Mouse (Mus musculus): Measurements from ENCODE around the gene Ntf3.

Ntf3 gene

DNA sequence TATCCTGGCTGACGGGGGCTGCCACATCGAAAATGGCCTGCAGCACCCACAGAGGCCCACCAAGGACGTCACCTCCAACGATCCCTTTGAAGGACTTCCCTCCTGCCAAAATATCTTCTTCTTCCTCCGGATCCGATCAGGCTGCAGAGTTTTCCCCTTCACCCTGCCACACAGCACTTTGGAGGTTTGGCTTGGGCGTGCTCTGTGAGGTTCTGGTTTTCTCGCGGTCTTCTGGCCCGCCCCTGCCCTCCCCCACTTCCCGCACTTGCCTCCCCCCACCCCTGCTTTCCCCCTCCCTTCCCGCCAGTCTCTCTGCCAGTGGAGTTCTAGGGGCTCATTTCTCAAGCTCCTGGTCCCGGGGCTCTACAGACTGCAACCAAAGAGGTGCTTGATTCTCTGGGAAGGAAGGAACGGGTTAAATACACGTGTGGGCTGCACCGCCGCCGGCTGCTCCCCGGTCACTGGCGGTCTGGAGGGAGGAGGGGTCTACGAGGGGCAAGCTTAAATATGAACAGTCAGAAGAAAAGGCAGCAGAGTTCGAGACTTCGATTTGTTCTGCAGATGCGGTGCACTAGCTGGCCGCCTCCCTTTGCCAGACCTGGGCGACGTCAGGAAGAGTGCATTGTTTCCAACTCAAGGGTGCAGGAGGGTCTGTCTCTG, at the start of gene Ntf3:
TSS of gene Ntf3 (minus strand) at position 363 of the 660 bp plus-strand sequence.
- DNase-seq (ENCODE audit: low spot score in 2 of 2) = no peak

DNA sequence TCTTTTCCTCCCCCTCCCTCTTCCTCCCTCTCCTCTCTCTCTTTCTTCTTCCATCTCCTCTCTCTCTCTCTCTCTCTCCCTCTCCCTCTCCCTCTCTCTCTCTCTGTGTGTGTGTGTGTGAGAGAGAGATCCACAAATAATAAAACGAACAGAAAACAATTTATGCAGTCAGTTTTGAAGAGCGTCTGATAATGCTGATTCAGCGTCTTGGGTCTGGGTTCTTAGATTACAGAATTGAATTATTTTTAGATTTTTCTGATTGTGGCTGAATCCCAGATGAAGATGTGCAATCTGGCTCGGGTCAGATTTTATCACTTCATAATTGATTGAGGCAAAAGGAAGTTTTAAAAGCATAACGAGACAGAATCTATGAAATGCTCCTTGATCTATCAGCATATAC, 46.6 kb upstream of the Ntf3 start:
- DNase-seq (ENCODE audit: low spot score in 2 of 2) = no peak

DNA sequence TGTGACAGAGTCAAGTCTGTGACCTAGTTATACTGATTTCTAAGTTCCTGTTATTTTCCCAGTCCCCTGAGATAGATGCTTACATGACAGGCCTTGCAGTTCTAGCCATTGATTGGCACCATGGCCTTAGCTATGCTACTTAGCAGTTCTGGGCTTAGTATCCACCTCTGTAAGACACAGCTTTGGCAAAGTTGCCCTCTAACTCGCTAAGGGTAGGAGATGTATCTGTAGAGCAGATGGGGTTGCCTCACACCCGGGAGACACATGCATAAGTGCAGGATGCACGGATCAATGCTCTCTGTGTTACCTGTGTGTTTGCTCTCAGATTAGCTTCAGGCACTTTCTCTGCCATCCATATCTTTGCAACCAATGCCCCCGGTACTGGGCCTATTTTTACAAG, 36.7 kb upstream of the Ntf3 start:
- no peak for DNase-seq (ENCODE audit: low spot score in 2 of 2)

DNA sequence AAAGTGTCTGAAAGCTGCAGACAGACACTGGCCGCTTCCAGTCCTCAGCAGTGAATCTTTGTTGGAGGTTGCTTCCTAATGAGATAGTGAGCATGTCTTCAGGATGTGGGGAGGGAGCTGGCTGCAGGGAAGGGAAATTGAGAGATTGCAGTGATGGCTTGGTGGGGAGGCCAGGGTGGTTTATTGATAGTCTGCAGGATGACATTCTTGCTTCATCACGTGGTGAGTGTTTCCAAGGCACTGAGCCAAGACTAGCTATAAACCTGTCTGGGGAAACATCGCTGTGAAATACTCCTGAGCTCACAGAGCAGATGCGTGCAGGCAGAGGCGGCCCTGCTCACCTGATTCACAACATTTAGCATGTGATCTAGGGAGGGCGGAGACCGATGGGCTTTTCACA, 36.2 kb upstream of the Ntf3 start:
- DNase-seq (ENCODE audit: low spot score in 2 of 2) = no peak

DNA sequence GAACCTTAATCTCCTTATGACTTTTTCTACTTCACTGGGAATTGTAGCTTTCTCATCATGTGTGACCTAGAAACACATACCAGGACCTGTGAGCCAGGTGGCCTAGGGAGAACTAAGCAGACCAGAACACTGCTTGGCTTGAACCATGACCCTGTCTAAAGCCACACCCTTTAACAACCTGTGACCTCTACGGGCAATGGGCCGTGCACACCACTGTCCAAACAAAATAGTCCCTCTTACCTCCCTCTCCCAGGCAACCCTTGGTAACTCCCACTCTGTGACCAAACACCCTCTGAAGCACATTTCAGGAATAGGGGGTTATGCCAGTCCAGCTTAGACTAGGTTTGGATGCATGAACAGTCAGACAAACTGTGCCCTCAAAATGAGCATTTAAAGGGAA, 35.0 kb upstream of the Ntf3 start:
- DNase-seq (ENCODE audit: low spot score in 2 of 2) = no peak

DNA sequence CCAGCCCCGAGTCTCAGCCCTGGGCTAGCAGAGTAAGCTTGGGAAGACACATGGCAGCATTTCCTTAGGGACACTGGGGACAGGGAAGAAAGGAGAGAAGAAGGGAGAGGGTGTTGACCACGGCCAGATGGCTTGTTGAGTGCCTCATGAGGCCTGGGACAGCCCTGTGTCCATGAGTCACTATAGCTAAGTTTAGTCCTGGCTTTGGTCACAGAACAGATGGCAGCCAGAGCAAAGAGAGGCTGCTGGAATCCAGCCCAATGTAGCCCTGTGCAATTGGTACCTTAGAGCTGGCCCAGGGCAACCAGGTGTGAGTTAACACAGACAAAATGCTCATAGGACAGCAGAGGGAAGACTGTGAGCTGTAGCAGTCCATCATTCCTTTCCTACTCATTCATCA, 33.2 kb upstream of the Ntf3 start:
- peak in 1 of 2 experiments; percentile 14 for DNase-seq (ENCODE audit: low spot score in 2 of 2)

DNA sequence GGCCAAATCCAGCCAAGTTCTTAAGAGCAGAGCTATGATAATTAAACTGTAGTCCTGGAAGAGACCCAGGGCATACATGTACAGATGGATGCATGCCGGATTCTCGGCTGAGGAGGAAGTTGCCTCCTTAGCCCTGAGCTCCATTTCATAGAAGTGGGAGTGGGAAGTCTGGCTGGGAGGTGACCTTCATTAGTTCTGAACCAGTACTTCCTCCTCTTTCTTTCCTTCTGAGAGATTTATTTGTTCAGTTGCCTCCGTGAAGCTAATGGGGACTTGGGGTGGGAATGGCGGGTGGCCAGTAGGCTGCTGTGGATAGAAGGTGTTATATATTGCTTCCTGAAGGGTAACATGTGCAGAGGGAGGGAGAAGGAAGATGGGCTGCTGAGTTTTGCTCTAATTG, 28.1 kb upstream of the Ntf3 start:
- DNase-seq (ENCODE audit: low spot score in 2 of 2) = no peak

DNA sequence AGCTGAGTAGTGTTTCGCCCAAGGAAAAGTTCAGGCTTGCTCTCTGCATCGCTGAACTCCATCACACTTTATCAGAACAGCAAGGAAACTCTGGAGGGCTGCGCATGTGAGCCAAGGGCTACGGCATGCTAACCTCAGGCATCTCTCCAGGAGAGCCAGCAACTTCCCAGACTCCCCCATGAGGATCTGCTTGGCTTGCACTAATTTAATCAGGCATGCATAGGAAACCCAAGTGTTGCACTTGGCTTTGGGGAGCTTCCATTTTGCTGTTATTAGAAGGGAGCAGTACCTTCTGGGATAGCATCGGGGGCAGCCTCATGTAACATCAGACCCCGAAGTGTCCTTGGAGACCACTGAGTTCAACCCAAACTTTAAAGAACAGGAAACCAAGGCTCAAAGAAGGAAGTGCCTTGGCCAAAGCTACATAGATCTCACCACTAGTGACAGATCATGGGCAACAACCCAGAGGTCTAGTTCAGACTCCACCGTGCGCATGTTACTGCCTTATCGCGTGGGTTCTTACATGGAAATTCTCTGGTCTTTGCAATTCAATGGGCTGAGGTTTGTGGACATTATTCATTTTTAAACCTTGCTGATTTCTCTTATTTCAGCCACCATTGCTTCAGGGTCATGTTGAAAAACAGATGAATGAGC, 23.6 kb upstream of the Ntf3 start:
- DNase-seq (ENCODE audit: low spot score in 2 of 2) = no peak

DNA sequence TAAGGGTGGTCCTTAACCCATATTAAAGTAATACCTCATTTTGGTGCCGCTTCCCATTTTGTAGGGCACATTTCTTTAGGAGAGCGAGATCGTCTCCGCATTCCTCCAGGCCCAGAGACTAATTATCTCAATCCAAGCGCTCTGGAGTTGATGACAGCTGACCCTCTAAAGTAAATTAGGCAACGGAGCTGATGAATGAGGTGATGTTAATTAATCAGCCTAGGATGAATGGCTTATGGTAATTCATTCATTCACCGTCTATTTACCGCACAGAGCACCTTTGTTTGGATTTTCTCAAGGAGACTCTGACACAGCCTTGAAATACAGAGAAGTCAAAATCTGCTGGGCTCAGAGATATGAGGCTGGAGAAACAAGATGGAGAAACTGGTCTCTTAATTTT, 20.7 kb upstream of the Ntf3 start:
- DNase-seq (ENCODE audit: low spot score in 2 of 2) = no peak

DNA sequence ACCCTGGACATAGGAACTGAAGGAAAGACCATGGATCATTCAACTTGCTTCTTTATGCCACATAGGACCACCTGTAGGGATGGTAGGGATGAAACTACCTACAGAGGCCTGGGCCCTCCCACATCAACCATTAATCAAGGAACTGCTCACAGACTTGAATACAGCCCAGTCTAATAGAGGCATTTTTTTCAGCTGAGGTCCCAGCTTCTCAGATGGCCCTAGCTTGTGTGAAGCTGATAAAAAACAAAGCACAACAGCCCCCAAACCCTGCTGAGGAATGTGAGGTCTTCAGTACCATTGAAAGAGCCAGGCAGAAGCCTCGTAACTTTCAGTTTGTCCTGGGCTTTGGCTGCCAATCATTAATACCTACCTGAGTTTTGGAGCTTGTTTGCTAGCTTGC, 19.4 kb upstream of the Ntf3 start:
- DNase-seq (ENCODE audit: low spot score in 2 of 2) = no peak

DNA sequence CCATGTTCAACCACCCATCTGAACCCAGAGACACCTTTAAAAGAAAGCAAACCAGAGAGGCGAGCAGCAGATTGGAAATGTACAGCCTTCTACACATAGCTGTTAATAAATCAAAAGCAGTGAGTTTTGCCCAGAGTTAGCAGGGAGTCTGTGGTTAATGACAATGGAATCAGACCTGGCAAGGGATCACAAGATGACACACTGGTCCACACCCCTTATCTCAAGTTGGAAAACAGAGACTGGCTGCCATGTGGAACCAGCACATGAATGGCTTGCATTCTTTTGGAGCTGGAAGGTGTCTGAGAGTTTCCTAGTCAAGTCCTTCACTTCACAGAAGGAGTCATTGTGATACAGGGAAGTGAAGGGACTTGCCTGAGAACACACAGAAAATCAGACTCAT, 5.4 kb upstream of the Ntf3 start:
- DNase-seq (ENCODE audit: low spot score in 2 of 2) = no peak

DNA sequence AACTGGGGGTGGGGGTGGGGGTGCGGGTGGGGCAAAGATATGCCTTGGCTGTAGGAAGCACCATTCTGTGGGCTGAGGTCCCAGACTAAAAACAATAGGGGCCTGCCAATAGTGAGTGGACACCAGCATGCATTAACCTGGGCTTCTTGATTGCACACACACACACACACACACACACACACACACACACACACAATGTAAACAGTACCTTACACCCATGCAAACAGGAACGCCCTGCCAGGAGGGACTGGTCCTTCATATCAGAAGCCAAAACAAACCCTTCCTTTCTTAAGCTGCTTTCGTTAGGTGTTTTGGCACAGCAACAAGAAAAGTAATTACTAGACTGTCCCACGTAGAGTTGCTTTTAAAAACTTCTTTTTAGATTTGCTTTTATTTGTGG, 4.1 kb upstream of the Ntf3 start:
- DNase-seq (ENCODE audit: low spot score in 2 of 2) = no peak

DNA sequence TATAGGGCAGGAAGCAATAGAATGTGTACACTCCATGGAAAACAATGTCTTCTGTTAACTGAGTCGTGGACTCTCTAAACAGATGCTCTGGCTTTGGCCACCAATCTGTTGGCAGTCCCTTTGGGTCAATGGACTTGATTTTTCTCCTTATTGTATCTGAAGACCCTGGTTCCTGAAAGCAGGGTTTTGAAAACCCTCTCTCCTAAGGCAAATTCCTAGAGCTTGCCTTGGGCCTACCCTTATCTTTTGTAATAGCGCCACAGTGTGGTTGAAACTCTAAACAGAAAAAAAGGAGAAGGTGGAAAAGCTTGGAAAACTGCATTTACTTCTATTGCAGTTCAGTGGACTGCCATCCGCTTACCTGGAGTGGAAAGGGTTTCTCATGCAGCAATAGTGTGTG, 1.0 kb upstream of the Ntf3 start:
- DNase-seq (ENCODE audit: low spot score in 2 of 2) = peak in 1 of 2 experiments; percentile 29

DNA sequence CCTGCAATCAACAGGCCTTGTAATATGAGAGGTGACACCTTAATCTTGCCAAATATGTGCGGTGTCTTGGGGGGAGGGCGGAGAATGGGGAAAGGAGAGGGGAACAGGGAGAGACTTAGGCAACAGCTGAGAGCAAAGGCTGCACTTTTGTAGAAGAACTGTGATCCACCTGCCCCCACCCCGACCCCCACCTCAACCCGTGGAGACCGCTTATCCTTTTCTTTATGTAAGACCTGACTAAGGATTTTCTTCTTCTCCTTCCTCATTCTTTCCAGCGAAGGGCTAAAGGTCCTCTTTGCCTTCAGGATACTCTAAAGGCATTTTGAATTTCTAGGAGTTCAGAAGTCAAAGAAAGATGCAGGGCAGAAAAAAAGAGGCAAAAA, 489 bp upstream of the Ntf3 start:
- no peak for DNase-seq (ENCODE audit: low spot score in 2 of 2)

DNA sequence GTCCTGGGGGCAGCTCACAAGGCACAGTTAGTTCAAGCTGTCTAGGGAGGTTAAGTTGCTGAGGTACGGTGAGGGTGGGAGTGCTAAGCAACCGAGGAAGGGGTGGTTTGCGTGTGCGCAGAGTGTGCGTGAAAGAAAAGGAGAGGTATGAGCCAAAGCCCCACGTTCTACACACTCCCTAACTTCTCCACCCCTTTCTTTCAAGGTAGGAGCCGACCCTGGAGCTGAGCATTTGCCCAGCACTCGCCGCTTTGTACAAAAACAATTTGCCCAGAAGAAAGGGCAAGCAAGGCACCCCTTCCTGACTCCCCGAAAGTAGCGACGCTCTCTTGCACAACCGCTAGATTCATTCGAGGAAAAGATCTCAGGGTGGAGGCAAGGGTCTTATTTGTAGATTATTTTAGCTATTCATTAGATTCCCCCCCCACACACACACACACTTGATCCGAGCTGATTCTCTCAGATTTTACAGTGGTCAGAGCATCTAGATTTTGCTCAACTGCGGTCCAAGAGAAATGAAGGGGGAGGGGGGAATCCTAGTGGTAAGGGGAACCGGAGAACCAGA, 1.0 kb downstream of the Ntf3 start:
- DNase-seq (ENCODE audit: low spot score in 2 of 2) = no peak

DNA sequence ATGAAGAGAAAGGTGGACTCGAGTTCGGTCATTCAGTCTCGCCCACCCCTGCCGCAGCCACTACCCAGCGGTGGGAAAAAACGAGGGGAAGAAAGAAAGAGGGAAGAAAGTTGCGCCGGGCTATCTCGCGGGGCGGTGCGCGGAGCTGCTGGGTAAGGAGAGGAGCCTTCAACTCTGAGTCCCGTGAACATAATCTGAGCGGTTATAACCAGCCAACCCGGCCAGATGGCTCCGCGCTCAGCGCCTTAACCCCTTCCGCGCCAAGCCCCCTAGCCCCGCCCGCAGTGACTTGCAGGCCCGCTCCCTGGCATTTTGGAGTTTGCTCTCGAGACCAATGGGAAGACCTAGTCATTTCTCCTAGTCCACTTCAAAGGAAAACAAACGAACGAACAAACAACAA, 1.9 kb downstream of the Ntf3 start:
- peak in 1 of 2 experiments; percentile 63 for DNase-seq (ENCODE audit: low spot score in 2 of 2)

DNA sequence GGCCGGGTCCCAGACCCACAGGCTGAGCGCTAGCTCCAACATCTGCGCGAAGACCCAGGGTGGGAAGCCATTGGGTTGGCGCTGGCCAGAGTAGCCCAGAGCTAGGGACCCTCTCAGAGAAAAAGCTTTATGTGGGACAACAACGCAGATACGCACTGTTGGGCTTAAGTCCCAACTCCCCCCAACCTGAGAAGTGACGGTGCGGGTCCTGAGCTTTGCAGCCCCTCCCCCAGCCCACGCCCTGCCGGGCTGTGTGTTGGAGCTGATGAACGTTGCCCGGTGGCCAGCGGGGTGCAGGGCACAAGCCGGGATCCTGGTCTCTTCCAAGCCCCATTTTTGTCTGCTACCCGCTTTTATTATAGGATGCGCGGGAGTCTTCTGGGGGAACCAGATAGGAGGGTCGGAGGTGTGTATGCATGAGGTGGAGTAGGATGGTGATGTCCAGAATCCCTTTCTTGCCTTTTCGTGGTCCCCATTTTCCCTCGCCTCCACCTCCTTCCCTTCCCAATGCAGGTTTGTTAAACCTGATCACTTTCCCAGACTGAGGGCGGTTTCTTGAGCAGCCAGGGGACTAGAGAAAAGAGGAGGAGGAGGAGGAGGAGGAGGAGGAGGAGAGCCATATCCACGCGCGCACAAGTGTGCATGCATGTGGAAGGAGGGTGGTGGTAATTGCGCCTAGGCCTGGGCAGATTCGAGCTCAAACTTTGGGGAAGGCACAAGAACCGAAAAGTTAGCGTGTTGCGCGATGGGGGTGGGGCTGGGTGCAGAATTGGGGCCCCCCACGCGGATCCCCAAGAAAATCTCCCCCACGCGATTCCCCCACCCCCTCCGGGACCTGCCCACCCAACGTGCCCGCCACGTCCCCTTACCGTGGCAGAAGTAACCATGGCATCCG, 2.6 kb downstream of the Ntf3 start:
- no peak for DNase-seq (ENCODE audit: low spot score in 2 of 2)

DNA sequence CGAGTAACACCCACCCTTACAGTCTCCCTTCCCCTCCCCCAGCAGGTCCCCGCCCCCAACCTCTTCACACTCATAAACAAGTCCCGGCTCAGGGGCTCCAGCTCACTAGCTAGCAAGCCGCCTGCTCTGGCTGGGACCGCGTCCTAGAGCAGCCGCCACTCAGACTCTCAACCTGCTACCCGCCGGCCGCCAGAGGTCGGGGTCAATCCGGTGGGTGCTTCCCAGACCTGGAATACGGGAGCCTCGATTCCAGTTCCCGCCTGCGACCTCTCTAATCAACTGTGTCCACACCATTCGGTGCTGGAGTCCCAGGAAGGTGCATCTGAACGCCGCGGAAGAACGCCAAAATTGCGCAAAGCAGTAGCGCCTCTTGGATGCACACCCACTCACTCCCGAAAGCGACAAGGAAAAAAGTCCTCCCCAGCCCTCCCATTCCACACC, 3.5 kb downstream of the Ntf3 start:
- DNase-seq (ENCODE audit: low spot score in 2 of 2) = peak in 1 of 2 experiments; percentile 39

DNA sequence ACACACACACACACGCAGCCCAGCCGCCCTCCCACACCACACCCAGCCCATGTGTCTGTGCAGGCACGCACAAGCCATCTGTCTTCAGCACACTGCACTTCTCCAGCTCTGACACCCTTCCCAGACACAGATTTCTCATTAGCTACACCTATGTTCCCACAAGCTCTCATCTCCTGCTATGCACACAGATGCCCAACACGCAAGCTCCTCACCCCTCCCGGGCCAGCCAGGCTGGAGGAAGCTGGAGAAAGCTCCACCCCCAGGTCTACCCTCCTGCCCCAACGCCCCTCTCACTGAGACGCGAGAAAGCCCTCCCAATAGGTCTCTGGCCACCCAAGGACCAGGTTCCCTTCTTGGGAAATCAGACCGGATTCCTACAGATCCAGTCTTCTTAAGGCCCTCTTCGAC, 4.4 kb downstream of the Ntf3 start:
- no peak for DNase-seq (ENCODE audit: low spot score in 2 of 2)

DNA sequence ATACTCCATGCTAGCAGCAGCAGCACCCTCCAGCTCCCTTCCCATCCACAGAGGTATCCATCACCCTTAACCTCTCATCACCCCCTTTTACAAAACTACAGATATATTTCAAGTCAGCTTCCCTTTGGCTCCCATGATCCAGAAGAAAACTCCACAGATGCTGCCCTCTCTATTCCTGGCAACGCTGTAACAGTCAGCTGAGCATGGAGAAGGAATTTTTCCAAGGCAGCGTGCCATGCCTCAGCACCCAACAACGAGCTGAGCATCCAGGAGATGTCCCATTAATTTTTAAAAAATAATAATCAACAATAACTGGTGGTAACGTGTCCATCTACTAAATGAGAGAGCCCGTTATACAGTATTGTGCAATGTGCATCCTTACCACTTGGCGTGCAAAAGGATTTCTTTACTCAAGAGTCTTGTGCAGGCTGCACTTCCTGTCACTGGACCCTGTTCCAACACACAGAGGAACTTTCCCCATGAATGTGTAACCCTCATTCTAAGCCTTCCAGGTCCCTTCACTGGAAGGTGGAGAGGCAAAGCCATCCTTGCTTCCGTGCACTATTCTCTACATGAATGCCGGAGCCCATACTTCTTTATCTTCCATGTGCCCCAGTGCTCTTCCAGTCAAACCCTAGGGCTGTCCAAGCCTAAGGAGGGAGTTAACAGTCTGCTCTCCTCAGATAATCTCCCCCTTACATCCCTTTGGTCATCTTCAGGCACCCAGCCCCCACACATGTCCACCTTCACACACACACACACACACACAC, 5.0 kb downstream of the Ntf3 start:
- DNase-seq (ENCODE audit: low spot score in 2 of 2) = no peak

DNA sequence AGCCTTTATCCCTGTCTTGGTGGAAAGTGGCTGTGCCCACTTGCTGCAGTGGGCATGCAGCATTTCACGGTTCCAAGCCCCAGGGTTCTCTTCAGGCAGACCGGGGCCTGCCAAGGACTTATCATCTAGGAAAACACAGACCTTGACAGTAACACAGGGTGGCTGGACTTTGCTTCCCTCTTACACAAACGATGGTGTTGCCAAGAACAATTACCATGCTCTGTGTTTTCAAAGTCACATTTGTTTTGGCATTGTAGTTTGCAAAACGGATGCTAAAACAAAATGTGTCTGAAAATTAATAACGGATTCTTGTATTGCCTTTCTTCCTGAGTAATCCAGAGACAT, 6.7 kb downstream of the Ntf3 start:
- DNase-seq (ENCODE audit: low spot score in 2 of 2) = no peak
